Comparison of ENCODE assay signal across 29 mouse cellular contexts in genomic region chr19:56660566-56661199, GRCm38 (mm10).
DNase-seq lines count a peak whose midpoint lies in the region; ATAC-seq and TF ChIP-seq lines count a peak whose summit lies in the region.
"Had no signal": no experiment of that assay in that cellular context is flagged by ENCODE, and none has a peak within 500 bp of the region (broad histone marks: within the 10 kb centered on the region; RNA-seq: fewer than 3 reads in every experiment).

No protein-coding gene starts in this region.

- 34% methylated on average over 4 of the region's 4 CpGs for WGBS in kidney, postnatal 0 days
- 13% methylated on average over 4 of the region's 4 CpGs for WGBS in kidney, embryonic 14.5 days
- 40% methylated on average over 4 of the region's 4 CpGs for WGBS in intestine, embryonic 15.5 days
- WGBS in intestine, embryonic 16.5 days: 36% methylated on average over 4 of the region's 4 CpGs
- 52% methylated on average over 4 of the region's 4 CpGs for WGBS in heart, adult 2 months

- TF ChIP-seq CTCF in kidney, postnatal 0 days (IDR thresholded peaks at IDR 0.05; ENCODE audit: low read depth): no peak
- TF ChIP-seq CTCF in heart, adult 2 months (IDR thresholded peaks at IDR 0.05): no peak

- H3K4me2 ChIP-seq in kidney, postnatal 0 days (ENCODE audit: low read length): no peak overlapping the region
- H3K4me2 ChIP-seq in kidney, embryonic 14.5 days (replicated peaks; ENCODE audit: low read depth, low read length): no peak overlapping the region
- H3K4me2 ChIP-seq in intestine, embryonic 15.5 days (replicated peaks): no peak overlapping the region
- no peak overlapping the region for H3K4me2 ChIP-seq in intestine, embryonic 16.5 days (ENCODE audit: low read depth, low read length)
- H3K4me2 ChIP-seq: embryonic facial prominence, embryonic 12.5 days; heart, embryonic 11.5 days; hindbrain, embryonic 15.5 days; limb, embryonic 13.5 days; liver, embryonic 12.5 days; neural tube, embryonic 15.5 days had no signal

- no peaks in the 10 kb centered on the region for H3K79me2 ChIP-seq in heart, adult 2 months (replicated peaks; ENCODE audit: control insufficient read depth, insufficient read depth, low read length)

- no peaks in the 10 kb centered on the region for H3K4me1 ChIP-seq in kidney, postnatal 0 days (replicated peaks; ENCODE audit: insufficient read depth, low read length)
- H3K4me1 ChIP-seq in kidney, embryonic 14.5 days (ENCODE audit: control insufficient read depth, insufficient read depth, low read length): no peaks in the 10 kb centered on the region
- no peaks in the 10 kb centered on the region for H3K4me1 ChIP-seq in intestine, embryonic 15.5 days (replicated peaks)
- H3K4me1 ChIP-seq in intestine, embryonic 16.5 days (ENCODE audit: control insufficient read depth, insufficient read depth, low read length): no peaks in the 10 kb centered on the region
- H3K4me1 ChIP-seq in heart, adult 2 months (ENCODE audit: control insufficient read depth, insufficient read depth, low read length): peaks cover 5% of the 10 kb centered on the region; the same call in 1 of the 2 replicates
- H3K4me1 ChIP-seq: embryonic facial prominence, embryonic 12.5 days; limb, embryonic 13.5 days had no signal

- ATAC-seq in kidney, postnatal 0 days (replicated peaks; ENCODE audit: low FRiP score, low read depth): no peak
- no peak for ATAC-seq in kidney, embryonic 14.5 days (ENCODE audit: low FRiP score, low TSS enrichment)
- ATAC-seq in intestine, embryonic 15.5 days: no peak
- peak; percentile 53; the same call in 1 of the 2 replicates for ATAC-seq in intestine, embryonic 16.5 days
- ATAC-seq: forebrain, embryonic 16.5 days; inflammation-experienced regulatory T-cells, adult 6 months; liver, embryonic 12.5 days; liver, postnatal 0 days had no signal

- H3K9me3 ChIP-seq in kidney, postnatal 0 days (replicated peaks; ENCODE audit: low read length): no peaks in the 10 kb centered on the region
- H3K9me3 ChIP-seq in kidney, embryonic 14.5 days (ENCODE audit: control insufficient read depth, low read length): peaks cover 2% of the 10 kb centered on the region; the same call in 1 of the 2 replicates
- no peaks in the 10 kb centered on the region for H3K9me3 ChIP-seq in intestine, embryonic 15.5 days
- no peaks in the 10 kb centered on the region for H3K9me3 ChIP-seq in intestine, embryonic 16.5 days (ENCODE audit: control insufficient read depth, low read length)
- H3K9me3 ChIP-seq: embryonic facial prominence, embryonic 12.5 days; hindbrain, embryonic 15.5 days; limb, embryonic 13.5 days; liver, embryonic 12.5 days; neural tube, embryonic 15.5 days had no signal

- DNase-seq in kidney, postnatal 0 days (ENCODE audit: low spot score): peak; percentile 82
- peak; percentile 59 for DNase-seq in lung, postnatal 25 days (ENCODE audit: low spot score)
- no peak for DNase-seq in gastrocnemius, postnatal 4 days (ENCODE audit: low spot score in 2 of 2)
- DNase-seq in heart, adult 2 months: no peak
- DNase-seq: adrenal gland, postnatal 25 days; B cell, adult 2 months; cerebellum, adult 11-12 months; cerebellum, adult 9-11 months; embryo, embryonic 11 days; gastrocnemius, adult 2 months; heart, postnatal 4 days; kidney, postnatal 4 days; liver, postnatal 0 days; midbrain, embryonic 14.5 days; retina, postnatal 1 day; right cerebral cortex, postnatal 14 days; spleen, adult 18-20 months; thymus, postnatal 14 days had no signal

- H3K36me3 ChIP-seq in kidney, postnatal 0 days (ENCODE audit: insufficient read depth, low read length): no peaks in the 10 kb centered on the region
- H3K36me3 ChIP-seq in kidney, embryonic 14.5 days (ENCODE audit: control insufficient read depth, insufficient read depth, low read length): no peaks in the 10 kb centered on the region
- H3K36me3 ChIP-seq in intestine, embryonic 15.5 days: no peaks in the 10 kb centered on the region
- H3K36me3 ChIP-seq in intestine, embryonic 16.5 days (ENCODE audit: control insufficient read depth, insufficient read depth, low read length): no peaks in the 10 kb centered on the region
- H3K36me3 ChIP-seq in heart, adult 2 months (ENCODE audit: control insufficient read depth, insufficient read depth, low read length): no peaks in the 10 kb centered on the region
- H3K36me3 ChIP-seq: embryonic facial prominence, embryonic 12.5 days; hindbrain, embryonic 15.5 days; limb, embryonic 13.5 days; liver, embryonic 12.5 days; neural tube, embryonic 15.5 days had no signal

- no peak for TF ChIP-seq EP300 in heart, adult 2 months (IDR thresholded peaks at IDR 0.05; ENCODE audit: insufficient read depth, low read depth, low read length)

- TF ChIP-seq POLR2A in heart, adult 2 months (IDR thresholded peaks at IDR 0.05; ENCODE audit: insufficient read depth, low read depth, low read length): no peak

- no peaks in the 10 kb centered on the region for H3K27me3 ChIP-seq in kidney, postnatal 0 days (ENCODE audit: insufficient read depth, low read length)
- H3K27me3 ChIP-seq in kidney, embryonic 14.5 days (ENCODE audit: control insufficient read depth, insufficient read depth, low read length): no peaks in the 10 kb centered on the region
- H3K27me3 ChIP-seq in intestine, embryonic 15.5 days (replicated peaks): no peaks in the 10 kb centered on the region
- H3K27me3 ChIP-seq in intestine, embryonic 16.5 days (replicated peaks; ENCODE audit: control insufficient read depth, insufficient read depth, low read length): no peaks in the 10 kb centered on the region
- H3K27me3 ChIP-seq in heart, adult 2 months (ENCODE audit: control insufficient read depth, insufficient read depth, low read length): no peaks in the 10 kb centered on the region
- H3K27me3 ChIP-seq: embryonic facial prominence, embryonic 12.5 days; hindbrain, embryonic 15.5 days; limb, embryonic 13.5 days; liver, embryonic 12.5 days; neural tube, embryonic 15.5 days had no signal

- H3K9ac ChIP-seq in kidney, postnatal 0 days (ENCODE audit: low read depth, low read length): no peak overlapping the region
- H3K9ac ChIP-seq in kidney, embryonic 14.5 days (ENCODE audit: low read depth, low read length): no peak overlapping the region
- no peak overlapping the region for H3K9ac ChIP-seq in intestine, embryonic 15.5 days
- H3K9ac ChIP-seq in intestine, embryonic 16.5 days (ENCODE audit: low read depth, low read length): no peak overlapping the region
- no peak overlapping the region for H3K9ac ChIP-seq in heart, adult 2 months (ENCODE audit: low read depth, low read length)
- H3K9ac ChIP-seq: embryonic facial prominence, embryonic 12.5 days; hindbrain, embryonic 15.5 days; limb, embryonic 13.5 days; liver, embryonic 12.5 days; liver, postnatal 0 days; neural tube, embryonic 15.5 days had no signal

- no peak overlapping the region for H3K4me3 ChIP-seq in kidney, postnatal 0 days (replicated peaks; ENCODE audit: low read depth, low read length)
- no peak overlapping the region for H3K4me3 ChIP-seq in kidney, embryonic 14.5 days (ENCODE audit: low read length)
- H3K4me3 ChIP-seq in intestine, embryonic 15.5 days (replicated peaks): no peak overlapping the region
- H3K4me3 ChIP-seq in intestine, embryonic 16.5 days (ENCODE audit: low read length): no peak overlapping the region
- H3K4me3 ChIP-seq in heart, adult 2 months: no peak overlapping the region
- H3K4me3 ChIP-seq: embryonic facial prominence, embryonic 12.5 days; gastrocnemius, adult 2 months; hindbrain, embryonic 15.5 days; limb, embryonic 13.5 days; liver, embryonic 12.5 days; neural tube, embryonic 15.5 days had no signal

- intact Hi-C loops in heart, adult 2 months (cut with DNase I): no loop called here

- H3K27ac ChIP-seq in kidney, postnatal 0 days: no peak overlapping the region
- no peak overlapping the region for H3K27ac ChIP-seq in kidney, embryonic 14.5 days (ENCODE audit: low read depth, low read length)
- H3K27ac ChIP-seq in intestine, embryonic 15.5 days: peak overlapping the region; percentile 44; the same call in 1 of the 2 replicates
- peak overlapping the region; percentile 45; the same call in 1 of the 2 replicates for H3K27ac ChIP-seq in intestine, embryonic 16.5 days (ENCODE audit: low read length)
- no peak overlapping the region for H3K27ac ChIP-seq in heart, adult 2 months
- H3K27ac ChIP-seq: embryonic facial prominence, embryonic 12.5 days; gastrocnemius, adult 2 months; hindbrain, embryonic 15.5 days; limb, embryonic 13.5 days; liver, embryonic 12.5 days; neural tube, embryonic 15.5 days had no signal

Comparison
In these comparisons a context has a peak if more than half of its experiments do, and no peak if none do; other contexts are left out.
1. DNase-seq: peak in kidney, postnatal 0 days (single experiment) and lung, postnatal 25 days (single experiment); none in gastrocnemius, postnatal 4 days (0 of 2) and heart, adult 2 months (0 of 2).
2. H3K27ac ChIP-seq: peak in intestine, embryonic 15.5 days (single experiment) and intestine, embryonic 16.5 days (single experiment); none in kidney, postnatal 0 days (single experiment), kidney, embryonic 14.5 days (single experiment) and heart, adult 2 months (single experiment).